Mouse (Mus musculus) forebrain, embryonic 14.5 days (tissue): ENCODE data around the gene Pdlim5. TPM values are rescaled to one million over a fixed set of nuclear protein-coding genes. Genes with fewer than 3 reads are reported as not detected.
"Not testable (repeated sequence)": the region's sequence is repeated elsewhere in the genome, so short reads cannot be mapped to it uniquely, and the experiment has no call there.

Experiments
- ATAC-seq: fragments of 200-750 bp; cut with Nextera tagmentation; 2 replicates; pipeline ENCODE4 v1.8.0; 2017; ENCODE audit warnings: mild to moderate bottlenecking, moderate library complexity
- DNase-seq: peaks from one replicate; pipeline ENCODE4 v3.0.0-alpha.2; 2015; ENCODE audit warnings: low spot score
- H3K27ac ChIP-seq: fragments of 300-500 bp; sonication (generic); 2 replicates; pipeline ENCODE4 v1.5.1; 2014; ENCODE audit warnings: low read depth, mild to moderate bottlenecking, control low read depth, low read length, moderate library complexity
- H3K27me3 ChIP-seq: fragments of 300-500 bp; sonication (generic); replicated peaks from 2 replicates; pipeline ENCODE4 v1.6.1; 2014; ENCODE audit warnings: low read length, control low read depth, mixed read lengths; ENCODE audit not compliant: control insufficient read depth, insufficient read depth
- H3K36me3 ChIP-seq: fragments of 300-500 bp; sonication (generic); 2 replicates; pipeline ENCODE4 v1.6.1; 2014; ENCODE audit warnings: low read length, control low read depth; ENCODE audit not compliant: control insufficient read depth, insufficient read depth
- H3K4me1 ChIP-seq: fragments of 300-500 bp; sonication (generic); 2 replicates; pipeline ENCODE4 v1.6.1; 2014; ENCODE audit warnings: antibody characterized with exemption, low read length, control low read depth; ENCODE audit not compliant: control insufficient read depth, insufficient read depth
- H3K4me2 ChIP-seq: fragments of 300-500 bp; sonication (generic); 2 replicates; pipeline ENCODE4 v1.6.1; 2014; ENCODE audit warnings: mild to moderate bottlenecking, control low read depth, low read length
- H3K4me3 ChIP-seq: fragments of 300-500 bp; sonication (generic); 2 replicates; pipeline ENCODE4 v1.5.1; 2014; ENCODE audit warnings: low read depth, low read length, control low read depth
- H3K9ac ChIP-seq: fragments of 300-500 bp; sonication (generic); 2 replicates; pipeline ENCODE4 v1.6.1; 2014; ENCODE audit warnings: mild to moderate bottlenecking, low read length, control low read depth, moderate library complexity
- H3K9me3 ChIP-seq: fragments of 300-500 bp; sonication (generic); replicated peaks from 2 replicates; pipeline ENCODE4 v1.6.1; 2016; ENCODE audit warnings: low read length, control low read depth, mixed read lengths; ENCODE audit not compliant: control insufficient read depth
- WGBS: fragments of 180-500 bp; shearing (Covaris S2); extraction: QIAGEN DNeasy Blood & Tissue Kit; methylation state at CpG from one replicate; pipeline ENCODE4 v1.1.7; 2014; 5-methylcytosine and 5-hydroxymethylcytosine counted together
- polyA plus RNA-seq: library from polyadenylated mRNA; unstranded; fragments of >200 nt; fragmentation: Nextera tagmentation; extraction: Ambion mirVana; gene quantifications from 2 replicates; pipeline ENCODE4 v1.2.1, GENCODE M21; 2014

Pdlim5 gene
- polyA plus RNA-seq, 1 experiment from 2014 or later, result 14.3 TPM

DNA sequence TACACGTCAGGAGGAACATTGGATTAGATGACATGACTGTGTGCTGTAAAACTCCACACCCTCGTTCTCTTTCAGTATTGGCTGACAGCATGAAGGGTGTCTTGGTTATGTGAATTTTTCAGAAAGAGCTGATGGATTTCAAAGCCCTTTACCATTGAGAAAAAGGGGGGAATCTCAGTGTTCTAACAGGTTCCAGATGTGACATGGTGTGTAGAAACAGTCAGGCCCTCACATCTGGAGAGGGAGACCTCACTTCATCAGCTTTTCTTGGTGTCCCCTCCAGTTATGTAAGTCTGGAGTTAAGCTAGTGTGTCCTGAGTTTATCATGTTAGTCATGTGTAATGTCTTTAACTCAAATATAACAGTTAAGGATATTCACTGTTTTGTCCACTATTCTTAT lies 182.7 kb downstream of the Pdlim5 start:
- Histone ChIP-seq H3K9ac (no peak overlapping the region), H3K4me1 (peaks cover 10% of the 10 kb centered on the region), H3K27ac (no peak overlapping the region), H3K27me3 (no peaks in the 10 kb centered on the region), H3K4me2 (no peak overlapping the region), H3K36me3 (no peaks in the 10 kb centered on the region), H3K4me3 (no peak overlapping the region), H3K9me3 (no peaks in the 10 kb centered on the region)
- WGBS, result 76% methylated on average over 2 of the region's 2 CpGs
- ATAC-seq, result no peak
- no peak for DNase-seq

DNA sequence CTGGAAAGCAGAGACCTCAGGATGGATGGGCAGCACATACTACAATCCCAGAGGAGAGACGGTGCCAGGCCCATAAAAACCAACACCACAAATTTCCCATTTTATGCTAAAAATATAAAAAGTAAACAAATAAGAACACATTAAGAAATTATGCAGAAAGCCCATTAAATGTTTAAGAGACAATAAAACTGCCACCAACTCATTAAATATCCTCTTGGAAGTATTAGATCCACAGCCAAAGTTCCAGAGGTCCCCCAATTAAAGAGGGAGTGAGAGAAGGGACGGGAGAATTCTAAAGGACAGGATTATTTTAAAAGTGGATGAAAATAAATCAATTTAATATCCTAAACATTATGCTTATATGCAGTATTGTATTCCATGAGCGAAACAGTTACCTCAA lies 183.3 kb downstream of the Pdlim5 start:
- no peak overlapping the region for H3K27ac ChIP-seq
- H3K36me3 ChIP-seq, result no peaks in the 10 kb centered on the region
- no peaks in the 10 kb centered on the region for H3K9me3 ChIP-seq
- no peak for ATAC-seq
- no peak overlapping the region for H3K4me3 ChIP-seq
- no peak for DNase-seq
- no peak overlapping the region for H3K9ac ChIP-seq
- WGBS, result 68% methylated on average over 3 of the region's 3 CpGs
- no peak overlapping the region for H3K4me2 ChIP-seq
- H3K4me1 ChIP-seq, result peaks cover 10% of the 10 kb centered on the region
- no peaks in the 10 kb centered on the region for H3K27me3 ChIP-seq

DNA sequence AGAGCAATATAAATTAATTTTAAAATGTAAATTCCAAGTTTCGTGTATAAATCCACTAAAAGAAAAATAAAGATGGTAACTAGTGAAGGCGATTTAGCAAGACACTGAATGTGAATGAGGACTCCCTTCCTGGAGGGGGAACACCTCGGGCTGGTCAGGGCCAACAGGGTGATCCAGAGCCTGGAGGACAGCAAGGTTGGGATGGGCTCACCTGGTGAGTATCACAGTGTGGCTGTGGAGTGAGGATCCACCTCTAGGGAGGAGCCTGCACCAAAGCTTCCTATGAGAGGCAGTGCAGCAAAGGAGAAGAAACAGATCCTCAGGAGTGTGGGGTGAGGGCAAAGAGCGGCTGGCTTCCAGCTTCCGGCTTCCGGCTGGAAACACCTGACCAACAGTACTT lies 185.5 kb downstream of the Pdlim5 start:
- Histone ChIP-seq H3K9ac (no peak overlapping the region), H3K4me2 (no peak overlapping the region), H3K36me3 (no peaks in the 10 kb centered on the region), H3K4me3 (no peak overlapping the region), H3K4me1 (peaks cover 10% of the 10 kb centered on the region), H3K27me3 (no peaks in the 10 kb centered on the region), H3K9me3 (no peaks in the 10 kb centered on the region), H3K27ac (no peak overlapping the region)
- WGBS, result 82% methylated on average over 6 of the region's 6 CpGs
- DNase-seq (no peak), ATAC-seq (peak; percentile 54; the same call in 1 of the 2 replicates)

DNA sequence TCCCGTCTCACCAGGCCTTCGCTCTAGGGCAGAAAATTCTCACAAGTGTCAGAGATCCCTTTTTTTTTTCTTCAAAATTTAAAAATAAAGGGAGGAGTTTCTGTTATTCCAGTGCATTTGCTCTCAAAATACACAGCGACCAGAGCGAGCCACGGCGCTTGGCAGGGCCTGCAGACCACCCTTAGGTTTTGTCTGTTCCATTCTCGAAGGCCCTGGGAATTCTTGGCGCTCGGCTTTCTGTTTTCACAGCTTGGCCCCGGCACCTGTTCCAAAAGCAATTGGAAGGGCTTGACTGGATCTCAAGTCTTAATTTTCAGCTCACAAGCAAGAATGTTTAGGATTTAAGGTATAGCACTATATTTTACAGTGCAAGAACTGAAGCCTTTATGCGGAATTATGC lies 186.4 kb downstream of the Pdlim5 start:
- Histone ChIP-seq H3K27me3 (no peaks in the 10 kb centered on the region), H3K4me1 (peaks cover 10% of the 10 kb centered on the region), H3K4me2 (no peak overlapping the region), H3K36me3 (no peaks in the 10 kb centered on the region), H3K27ac (no peak overlapping the region), H3K9me3 (no peaks in the 10 kb centered on the region), H3K9ac (no peak overlapping the region), H3K4me3 (no peak overlapping the region)
- ATAC-seq, result no peak
- WGBS, result 45% methylated on average over 11 of the region's 11 CpGs
- DNase-seq, result peak; percentile 68

DNA sequence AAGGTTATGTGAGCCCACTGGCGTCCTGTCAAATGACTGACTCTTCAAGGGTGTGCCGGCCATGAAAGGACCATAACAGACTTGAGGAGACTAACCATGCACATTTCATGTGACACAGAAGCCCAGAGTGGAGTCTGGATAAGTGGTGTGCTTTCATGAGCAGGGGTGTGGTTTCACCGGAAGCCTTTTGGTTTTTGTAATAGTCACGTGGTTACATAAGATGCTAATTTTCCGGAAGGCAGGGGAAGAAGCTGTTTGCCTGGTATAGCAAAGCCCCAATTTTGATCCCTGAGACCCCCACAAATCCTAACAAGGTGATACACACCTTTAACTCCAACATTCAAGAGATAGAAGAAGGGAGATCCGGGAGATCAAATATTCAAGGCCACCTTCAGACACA lies 188.0 kb downstream of the Pdlim5 start:
- Histone ChIP-seq H3K27ac (no peak overlapping the region), H3K9ac (no peak overlapping the region), H3K4me3 (no peak overlapping the region), H3K9me3 (no peaks in the 10 kb centered on the region), H3K27me3 (no peaks in the 10 kb centered on the region), H3K4me1 (peaks cover 10% of the 10 kb centered on the region), H3K4me2 (no peak overlapping the region), H3K36me3 (no peaks in the 10 kb centered on the region)
- ATAC-seq (no peak), DNase-seq (no peak)
- WGBS, result 92% methylated on average over 6 of the region's 6 CpGs

DNA sequence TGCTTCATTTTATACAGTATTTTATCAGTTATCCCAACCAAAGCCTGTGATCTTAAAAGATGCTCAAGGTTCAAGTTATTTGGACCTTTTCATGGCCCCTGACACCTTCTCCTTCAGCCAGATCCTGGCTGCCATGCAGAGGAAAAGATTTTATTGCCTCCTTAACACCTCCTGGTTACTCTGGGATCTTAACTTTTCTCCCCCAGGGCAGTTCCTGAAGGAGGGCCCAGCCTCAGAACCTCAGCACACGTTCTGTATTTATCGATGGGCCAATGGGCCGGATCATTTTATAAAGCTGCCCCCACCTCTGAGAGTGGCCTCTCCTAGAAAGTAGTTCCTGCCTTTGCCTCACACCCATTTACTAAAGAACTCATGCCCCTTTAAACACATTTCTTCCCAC lies 189.2 kb downstream of the Pdlim5 start:
- H3K27ac ChIP-seq, result no peak overlapping the region
- H3K9ac ChIP-seq, result no peak overlapping the region
- no peaks in the 10 kb centered on the region for H3K9me3 ChIP-seq
- ATAC-seq (no peak), DNase-seq (no peak)
- no peaks in the 10 kb centered on the region for H3K36me3 ChIP-seq
- WGBS, result 88% methylated on average over 3 of the region's 3 CpGs
- peaks cover 10% of the 10 kb centered on the region for H3K4me1 ChIP-seq
- no peaks in the 10 kb centered on the region for H3K27me3 ChIP-seq
- H3K4me3 ChIP-seq, result no peak overlapping the region
- no peak overlapping the region for H3K4me2 ChIP-seq

DNA sequence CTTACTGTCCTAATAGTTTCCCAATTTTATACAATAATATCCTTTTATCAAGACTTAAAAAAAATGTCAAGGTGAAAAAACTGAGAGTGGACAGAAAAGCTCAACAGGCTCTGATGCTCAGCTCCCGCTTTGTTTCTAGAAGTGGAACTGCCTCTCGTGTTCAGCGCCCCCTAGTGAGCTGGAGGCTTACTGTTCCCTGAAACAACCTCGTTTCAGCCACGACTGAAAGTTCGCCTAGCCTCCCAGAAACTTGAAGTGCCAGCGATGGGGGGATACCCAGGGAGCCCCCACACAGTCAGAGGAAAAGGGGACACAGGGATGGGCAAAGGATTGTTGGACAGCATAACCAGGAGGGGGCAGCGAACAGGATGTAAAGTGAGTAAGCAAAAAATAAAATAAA lies 199.4 kb downstream of the Pdlim5 start:
- Histone ChIP-seq H3K4me3 (no peak overlapping the region), H3K27ac (no peak overlapping the region), H3K4me1 (no peaks in the 10 kb centered on the region), H3K9me3 (no peaks in the 10 kb centered on the region), H3K9ac (no peak overlapping the region), H3K27me3 (no peaks in the 10 kb centered on the region), H3K36me3 (no peaks in the 10 kb centered on the region), H3K4me2 (no peak overlapping the region)
- DNase-seq (no peak), ATAC-seq (no peak)
- WGBS, result 88% methylated on average over 8 of the region's 8 CpGs

DNA sequence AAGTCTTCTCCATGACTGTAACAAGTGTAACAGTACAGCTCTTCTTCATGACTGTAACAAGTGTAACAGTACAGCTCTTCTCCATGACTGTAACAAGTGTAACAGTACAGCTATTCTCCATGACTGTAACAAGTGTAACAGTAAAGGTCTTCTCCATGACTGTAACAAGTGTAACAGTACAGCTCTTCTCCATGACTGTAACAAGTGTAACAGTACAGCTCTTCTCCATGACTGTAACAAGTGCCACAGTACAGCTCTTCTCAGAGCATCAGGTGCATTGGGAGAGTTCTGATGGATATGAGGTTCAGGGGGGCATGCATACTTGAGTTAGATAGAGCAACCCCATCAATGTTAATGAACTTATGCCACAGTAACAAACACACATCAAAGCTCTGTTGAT lies 203.9 kb downstream of the Pdlim5 start:
- H3K4me1 ChIP-seq, H3K27me3 ChIP-seq, DNase-seq, H3K27ac ChIP-seq, H3K9ac ChIP-seq, ATAC-seq, H3K4me2 ChIP-seq, H3K9me3 ChIP-seq, H3K4me3 ChIP-seq, H3K36me3 ChIP-seq: not testable (repeated sequence)
